Mouse (Mus musculus) forebrain, embryonic 16.5 days (tissue): Measurements from ENCODE around the gene Vps29. TPM values are rescaled to one million over a fixed set of nuclear protein-coding genes. Genes with fewer than 3 reads are reported as not detected.

Experiments
- polyA plus RNA-seq: library from polyadenylated mRNA; unstranded; fragments of >200 nt; fragmentation: Nextera tagmentation; extraction: Ambion mirVana; gene quantifications from 2 replicates; pipeline ENCODE4 v1.2.1, GENCODE M21; 2015

Vps29 gene
- polyA plus RNA-seq, 1 experiment from 2014 or later, result 288 TPM

Other genes with a start within 250 kb of the Vps29 start
- not detected in 2 replicates for gene Ccdc63, start 213.5 kb upstream of the Vps29 start, polyA plus RNA-seq
- gene Ppp1cc, start 196.1 kb upstream of the Vps29 start, polyA plus RNA-seq, result 252 and 264 TPM in 2 replicates
- gene Hvcn1, start 147.6 kb upstream of the Vps29 start, polyA plus RNA-seq, result 1.2 and 1.7 TPM in 2 replicates
- gene Tctn1, start 89.9 kb upstream of the Vps29 start, polyA plus RNA-seq, result 3.6 and 4.8 TPM in 2 replicates
- 8.2 and 8.5 TPM in 2 replicates for gene Pptc7, start 70.0 kb upstream of the Vps29 start, polyA plus RNA-seq
- 19.2 and 19.7 TPM in 2 replicates for gene Rad9b, start 136 bp upstream of the Vps29 start, polyA plus RNA-seq
- 50.0 and 57.0 TPM in 2 replicates for gene Gpn3, start 17.5 kb downstream of the Vps29 start, polyA plus RNA-seq
- 122 and 124 TPM in 2 replicates for gene Fam216a, start 18.0 kb downstream of the Vps29 start, polyA plus RNA-seq
- gene Arpc3, start 37.5 kb downstream of the Vps29 start, polyA plus RNA-seq, result 161 and 219 TPM in 2 replicates
- gene Anapc7, start 67.3 kb downstream of the Vps29 start, polyA plus RNA-seq, result 52.2 and 52.5 TPM in 2 replicates
- 39.6 and 42.8 TPM in 2 replicates for gene Atp2a2, start 147.9 kb downstream of the Vps29 start, polyA plus RNA-seq